Mouse (Mus musculus) cerebellum, postnatal 10 days (tissue): ENCODE measurements at regions not wholly inside any gene's neighbourhood (a gene's known extent, or its start where the extent isn't known, plus 50 kb on each side); places are given as distances from the start of the nearest gene placed in this dataset.

Experiments
- DNase-seq, 2 experiments: peaks; one replicate each; pipeline ENCODE4 v3.0.0; 2021; ENCODE audit warnings: mixed read lengths in 2 of 2

DNA sequence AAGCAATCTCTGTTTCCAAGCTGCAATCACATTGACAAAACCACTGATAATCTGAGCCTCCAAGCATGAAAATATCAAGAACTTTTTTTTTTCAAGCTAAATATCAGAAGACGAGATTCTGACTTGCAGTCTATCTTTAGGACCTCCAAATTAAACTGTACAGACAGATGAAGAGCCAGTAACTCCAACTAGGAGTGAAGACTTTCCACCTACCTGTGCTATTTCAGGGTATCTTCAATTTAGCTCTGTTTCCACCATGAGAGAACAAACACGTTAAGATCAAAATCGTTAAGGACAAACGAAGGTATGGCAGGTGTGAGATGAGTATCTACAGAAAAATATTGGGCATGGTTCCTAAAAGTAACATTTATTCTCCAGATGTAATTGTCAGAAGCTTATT lies 82.4 kb upstream of the Pcdh9 start:
- DNase-seq: no peak

DNA sequence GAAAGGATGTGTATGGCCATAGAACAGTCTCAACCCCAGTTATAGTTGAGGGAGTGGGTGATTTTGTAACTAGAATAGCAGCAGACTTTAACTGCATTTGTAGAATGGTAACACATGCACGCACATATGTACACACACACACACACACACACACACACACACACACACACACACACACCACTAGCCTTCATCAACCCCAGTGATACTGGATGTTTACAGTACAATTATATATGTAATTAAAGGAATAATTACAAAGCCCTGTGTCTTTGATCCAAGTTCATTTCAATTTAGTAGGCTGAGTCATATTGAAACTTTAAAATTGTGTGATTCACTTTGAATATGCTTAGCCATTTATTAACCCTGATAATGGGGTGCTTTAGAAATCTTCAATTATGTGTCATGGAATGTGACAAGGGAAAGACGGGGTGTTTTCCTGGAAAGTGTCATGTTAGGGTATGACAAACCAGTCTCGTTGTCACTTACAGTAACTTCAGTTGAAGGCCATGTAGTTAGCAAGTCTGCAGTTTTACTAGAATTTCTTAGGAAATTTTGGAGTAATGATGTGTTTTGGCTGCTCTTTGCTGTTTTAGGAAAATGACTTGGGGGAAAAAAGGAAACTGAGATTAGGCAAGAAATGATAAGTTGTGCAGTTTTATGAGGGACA lies 81.8 kb upstream of the Pcdh9 start:
- no peak for DNase-seq

DNA sequence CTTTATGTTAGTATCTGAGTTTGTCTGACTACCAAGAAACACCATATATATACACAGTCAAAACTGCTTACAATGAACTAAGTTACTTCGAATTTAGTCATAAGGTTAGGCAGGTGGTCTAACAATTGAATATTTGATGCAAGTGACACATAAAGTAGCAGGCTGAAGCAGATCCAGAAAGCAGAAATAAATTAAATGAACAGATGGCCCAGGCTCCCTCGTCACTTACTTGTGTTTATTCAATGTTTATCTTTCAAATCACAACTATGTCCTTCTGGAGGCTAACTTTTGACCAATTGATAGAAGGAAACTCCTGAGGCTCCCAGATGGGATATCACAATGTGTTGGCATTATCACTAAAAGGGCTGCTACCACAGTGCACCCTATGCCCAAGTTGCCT lies 76.5 kb upstream of the Pcdh9 start:
- no peak for DNase-seq

DNA sequence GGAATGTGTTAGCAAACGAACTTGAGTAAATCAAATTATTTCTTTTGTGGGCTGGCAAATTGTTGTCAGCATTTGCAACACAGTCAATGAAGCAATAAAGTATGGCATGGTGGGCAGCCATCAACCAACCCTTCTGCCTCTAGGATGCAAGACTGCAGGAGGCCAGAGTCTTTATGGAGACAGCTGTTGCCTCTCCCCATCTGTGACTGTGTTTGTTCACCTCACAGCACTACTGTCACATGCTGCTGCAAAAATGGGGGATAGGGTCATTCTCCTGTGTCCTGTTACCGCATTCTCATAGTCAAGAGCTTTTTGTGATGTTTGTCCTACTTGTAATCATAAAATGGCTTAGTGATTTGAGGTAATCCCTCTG lies 72.2 kb upstream of the Pcdh9 start:
- DNase-seq: peak; percentile 2

DNA sequence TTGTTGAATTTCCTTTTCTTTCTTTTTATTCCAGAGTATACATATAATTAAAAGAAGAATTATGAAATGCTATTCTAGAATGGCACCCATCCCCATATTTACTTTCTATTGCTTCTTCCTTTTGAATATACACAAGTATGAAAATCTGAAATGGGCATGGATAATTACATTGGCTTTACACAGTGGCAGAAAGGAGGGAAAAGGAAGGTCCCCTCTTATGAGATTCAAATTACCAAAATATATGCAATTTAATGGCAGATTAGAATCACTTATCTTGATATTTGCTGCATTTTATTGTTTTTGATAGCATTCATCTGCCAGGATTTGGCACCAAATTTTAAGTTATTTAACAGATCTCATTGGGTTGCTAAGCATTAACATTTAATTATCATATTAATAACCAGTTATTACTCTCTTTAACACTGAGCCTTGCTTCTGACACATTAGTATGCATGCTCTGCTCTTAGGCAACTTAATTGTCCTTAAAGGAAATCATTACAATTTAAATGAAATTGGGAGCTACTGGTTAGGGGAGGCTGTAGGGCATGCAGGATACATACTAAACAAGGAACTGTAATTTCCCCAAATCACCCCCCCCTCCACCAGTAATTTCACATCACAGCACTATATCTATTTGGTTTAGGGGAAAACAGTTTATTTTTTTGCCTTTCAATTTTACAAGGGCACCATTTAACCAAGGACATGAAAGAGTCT lies 71.6 kb upstream of the Pcdh9 start:
- DNase-seq: no peak
